Mouse (Mus musculus): Measurements from ENCODE around the gene Olfr1297. TPM values are rescaled to one million over a fixed set of nuclear protein-coding genes. Genes with fewer than 3 reads are reported as not detected.

Olfr1297 gene
- not detected for total RNA-seq (2022)

DNA sequence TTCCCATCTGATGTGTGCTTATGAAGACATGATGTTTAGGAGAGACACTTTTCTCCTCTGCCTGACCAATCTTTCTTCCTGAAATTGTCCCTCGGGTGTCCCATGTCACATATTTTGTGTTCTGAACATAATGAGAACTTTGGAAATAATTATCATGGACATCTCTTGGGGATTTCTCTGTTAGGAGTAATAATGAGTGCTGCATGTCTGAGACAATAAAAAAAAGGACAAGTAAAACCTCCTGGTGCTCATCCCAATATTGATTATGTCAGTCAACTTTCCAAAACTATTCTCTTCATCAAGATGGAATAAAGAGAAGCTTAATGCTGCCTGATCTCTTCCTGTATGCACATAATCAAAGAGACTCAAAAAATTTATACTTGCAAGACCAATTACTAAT lies at the start of gene Olfr1297:
Gene Olfr1297 (minus strand): TSS at position 101 of the 400 bp plus-strand sequence.
- DNase-seq (ENCODE audit: low spot score in 2 of 2), result no peak

DNA sequence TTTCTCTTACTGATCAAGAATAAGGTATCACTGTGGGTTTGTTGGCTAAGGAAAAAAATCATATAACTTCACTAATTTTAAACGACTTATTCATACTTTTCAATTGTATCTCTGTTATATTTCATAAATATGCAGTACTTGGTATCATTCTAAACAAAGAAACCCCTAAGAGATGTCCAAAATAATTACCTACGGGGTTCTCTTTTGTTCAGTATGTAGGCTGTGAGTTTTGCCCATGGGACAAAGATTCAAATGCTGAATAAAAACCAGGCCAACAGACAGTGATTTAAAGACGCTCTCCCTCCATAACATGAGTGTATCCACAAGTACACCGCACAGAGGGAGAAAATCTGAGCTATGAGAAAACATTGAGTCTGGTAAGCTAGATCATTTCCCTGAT lies 34.8 kb upstream of the Olfr1297 start, which contains the start of gene Olfr1299:
Gene Olfr1299 (plus strand): TSS at position 301 of the 400 bp plus-strand sequence.
- no peak for DNase-seq (ENCODE audit: low spot score in 2 of 2)

DNA sequence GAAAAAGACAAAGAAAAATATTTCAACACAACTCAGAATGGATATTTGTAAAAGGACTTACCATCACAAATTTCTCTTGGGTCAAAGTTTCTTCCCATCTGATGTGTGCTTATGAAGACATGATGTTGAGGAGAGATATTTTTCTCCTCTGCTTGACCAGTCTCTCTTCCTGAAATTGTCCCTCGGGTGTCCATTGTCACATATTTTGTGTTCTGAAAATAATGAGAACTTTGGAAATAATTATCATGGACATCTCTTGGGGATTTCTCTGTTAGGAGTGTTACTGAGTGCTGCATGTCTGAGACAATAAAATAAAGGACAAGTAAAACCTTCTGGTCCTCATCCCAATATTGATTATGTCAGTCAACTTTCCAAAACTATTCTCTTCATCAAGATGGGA lies 22.8 kb upstream of the Olfr1297 start, which contains the start of gene Olfr1298:
Gene Olfr1298 (minus strand): TSS at position 101 of the 400 bp plus-strand sequence.
- DNase-seq (ENCODE audit: low spot score in 2 of 2), result no peak

DNA sequence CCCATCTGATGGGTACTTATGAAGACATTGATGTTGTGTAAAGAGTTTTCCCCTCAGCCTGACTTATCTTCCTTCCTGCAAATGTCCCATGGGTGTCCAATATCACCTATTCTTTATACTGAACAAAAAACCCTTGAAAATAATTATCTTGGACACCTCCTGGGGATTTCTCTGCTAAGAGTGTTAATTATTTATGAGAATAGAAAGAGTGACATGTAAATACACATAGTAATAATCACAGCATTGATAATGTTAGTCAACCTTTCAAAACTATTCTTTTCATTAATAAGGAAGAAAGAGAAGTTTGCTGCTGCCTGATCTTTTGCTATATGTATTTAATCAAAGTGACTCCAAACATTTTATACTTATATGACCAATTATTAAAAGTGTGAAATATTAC lies 56.7 kb downstream of the Olfr1297 start, which contains the start of gene Olfr1295:
Gene Olfr1295 (minus strand): TSS at position 101 of the 400 bp plus-strand sequence.
- no peak for DNase-seq (ENCODE audit: low spot score in 2 of 2)

Other genes starting within 250 kb of the Olfr1297 start
- not detected for gene Olfr1286, start 203.4 kb downstream of the Olfr1297 start, total RNA-seq (2022)
- not detected for gene Olfr1287, start 177.4 kb downstream of the Olfr1297 start, total RNA-seq (2022)
- not detected for gene Olfr1288, start 152.4 kb downstream of the Olfr1297 start, total RNA-seq (2022)
- gene Olfr1289, start 145.7 kb downstream of the Olfr1297 start, total RNA-seq (2022), result not detected
- not detected for gene Olfr1290, start 132.7 kb downstream of the Olfr1297 start, total RNA-seq (2022)
- gene Olfr1291-ps1, start 129.3 kb downstream of the Olfr1297 start, total RNA-seq (2022), result not detected
- not detected for gene Olfr1293-ps, start 101.3 kb downstream of the Olfr1297 start, total RNA-seq (2022)
- not detected for gene Olfr1294, start 86.2 kb downstream of the Olfr1297 start, total RNA-seq (2022)
- gene Olfr1295, start 56.8 kb downstream of the Olfr1297 start, total RNA-seq (2022), result not detected
- gene Olfr1298, start 22.7 kb upstream of the Olfr1297 start, total RNA-seq (2022), result not detected
- not detected for gene Olfr1299, start 34.9 kb upstream of the Olfr1297 start, total RNA-seq (2022)
- gene Olfr1301, start 124.5 kb upstream of the Olfr1297 start, total RNA-seq (2022), result not detected
- gene Olfr1302, start 150.9 kb upstream of the Olfr1297 start, total RNA-seq (2022), result not detected
- not detected for gene Olfr1303, start 193.8 kb upstream of the Olfr1297 start, total RNA-seq (2022)

Measured in layer of hippocampus, adult 8-10 months (tissue).